Comparison of ENCODE assay signal across 7 mouse cellular contexts in genomic region chr10:67912337-67912776, GRCm38 (mm10). TPM values are rescaled to one million over a fixed set of nuclear protein-coding genes. Genes with fewer than 3 reads are reported as not detected.
A peak's percentile ranks its signal among the peaks of the same experiment; 100 is the strongest.
DNase-seq lines count a peak whose midpoint lies in the region.

TSS of gene Zfp365 (minus strand) at chr10:67912662.

- H3K27me3 ChIP-seq in megakaryocyte, embryonic 14.5 days (replicated peaks): peaks cover 22% of the 10 kb centered on the region

- peak within 1 kb of the TSS; percentile 89 for H3K4me3 ChIP-seq in megakaryocyte, embryonic 14.5 days (replicated peaks)

- peak; percentile 22 to 36 for DNase-seq in adrenal gland, adult 18-20 months (ENCODE audit: low spot score in 2 of 2)
- peak; percentile 82 for DNase-seq in embryo, embryonic 10.5 days (ENCODE audit: low spot score)
- DNase-seq in gastrocnemius, postnatal 25 days: peak; percentile 62
- peak; percentile 54 for DNase-seq in induced T-regulatory cell, adult 2 months (ENCODE audit: low read depth)
- DNase-seq in left cerebral cortex, adult 9 months (ENCODE audit: low spot score in 2 of 2): peak; percentile 73 to 88
- peak; percentile 93 to 94 for DNase-seq in right cerebral cortex, postnatal 10 days (ENCODE audit: low spot score in 2 of 2)

- peaks cover 11% of the 10 kb centered on the region for H3K4me1 ChIP-seq in megakaryocyte, embryonic 14.5 days

- H3K36me3 ChIP-seq in megakaryocyte, embryonic 14.5 days (replicated peaks; ENCODE audit: low read length): no peaks in the 10 kb centered on the region

- peaks cover 24% of the 10 kb centered on the region for H3K9me3 ChIP-seq in megakaryocyte, embryonic 14.5 days

RNA-seq across cellular contexts. Expression of gene Zfp365, which starts in this region (rescaled TPM):
- 1 to 10 TPM; 1.9 to 2.6 TPM for total RNA-seq in adrenal gland, adult 18-20 months (2021)
- under 1 TPM; 0.13 to 0.88 TPM for total RNA-seq in gastrocnemius, postnatal 25 days (2021)
- polyA plus RNA-seq in megakaryocyte, embryonic 14.5 days (2012; ENCODE audit: insufficient read depth, low replicate concordance): 0.04 TPM in 1 of 2 replicates, not detected in the other

Comparison
In these comparisons a context has a peak if more than half of its experiments do, and no peak if none do; other contexts are left out.
1. Peak in every context shown above with its lines: DNase-seq and H3K4me3 ChIP-seq.
2. Peak in DNase-seq in gastrocnemius, postnatal 25 days; RNA of the gene not detected or under 1 TPM.
3. DNase-seq: peak in every context shown above with its lines; median percentile 94 in right cerebral cortex, postnatal 10 days; 82 in embryo, embryonic 10.5 days; 80 in left cerebral cortex, adult 9 months; 62 in gastrocnemius, postnatal 25 days; 54 in induced T-regulatory cell, adult 2 months; 29 in adrenal gland, adult 18-20 months.